Mouse (Mus musculus) CH12.LX (cell line): ENCODE results near the gene Arpp21.

Source experiments
- CTCF ChIP-seq, 2 experiments: IDR thresholded peaks in 1 of 2; conservative IDR thresholded peaks in 1 of 2; 2 replicates each; pipeline ENCODE4 v1.5.1; 2011 to 2012; ENCODE audit warnings: low read depth in 2 of 2, low read length in 2 of 2, improper control_type of control experiment in 1 of 2, inconsistent platforms in 1 of 2, mild to moderate bottlenecking in 1 of 2, moderate library complexity in 1 of 2
- ELF1 ChIP-seq: IDR thresholded peaks from 2 replicates; pipeline ENCODE4 v1.6.1; 2014; ENCODE audit warnings: low read depth, mild to moderate bottlenecking, inconsistent platforms, low read length, improper control_type of control experiment
- EP300 ChIP-seq: IDR thresholded peaks from 2 replicates; pipeline ENCODE4 v1.6.1; 2011; ENCODE audit warnings: low read length, improper control_type of control experiment
- HCFC1 ChIP-seq: IDR thresholded peaks from 2 replicates; pipeline ENCODE4 v1.6.1; 2012; ENCODE audit warnings: low read depth, mild to moderate bottlenecking, inconsistent platforms, low read length, improper control_type of control experiment
- JUN ChIP-seq: IDR thresholded peaks from 2 replicates; pipeline ENCODE4 v1.6.1; 2011; ENCODE audit warnings: low read depth, mild to moderate bottlenecking, low read length, improper control_type of control experiment, moderate library complexity; ENCODE audit not compliant: insufficient read depth
- MAX ChIP-seq: IDR thresholded peaks from 2 replicates; pipeline ENCODE4 v1.6.1; 2011; ENCODE audit warnings: low read length, improper control_type of control experiment
- MYC ChIP-seq: IDR thresholded peaks from 2 replicates; pipeline ENCODE4 v1.6.1; 2011; ENCODE audit warnings: low read depth, mild to moderate bottlenecking, improper control_type of control experiment, low read length
- POLR2A ChIP-seq: IDR thresholded peaks from 2 replicates; pipeline ENCODE4 v1.6.1; 2011; ENCODE audit warnings: low read depth, mild to moderate bottlenecking, improper control_type of control experiment, low read length

- no peak for TF ChIP-seq MAX
- TF ChIP-seq HCFC1 = no peak
- no peak for TF ChIP-seq CTCF (conservative IDR thresholded peaks at IDR 0.05 in 1 of 2, IDR thresholded peaks at IDR 0.05 in 1 of 2; ENCODE audit: low read depth in 2 of 2, low read length in 2 of 2)
- TF ChIP-seq ELF1 = no peak
- TF ChIP-seq POLR2A = no peak
- TF ChIP-seq JUN = no peak
- TF ChIP-seq MYC = no peak
- TF ChIP-seq EP300 = no peak
Measured at GRCm38 (mm10) chr9:112235041-112235695, 570 bp downstream of the Arpp21 start.
